Mouse (Mus musculus) gastrocnemius, postnatal 10 days (tissue): ENCODE measurements around the gene 9130023H24Rik. TPM values are rescaled to one million over a fixed set of nuclear protein-coding genes. Genes with fewer than 3 reads are reported as not detected.

Experiments
- DNase-seq: peaks from one replicate; pipeline ENCODE4 v3.0.0; 2021; ENCODE audit warnings: mixed read lengths
- total RNA-seq, 2 experiments: library from RNA; stranded (reverse); gene quantifications; 2 replicates each; pipeline ENCODE4 v1.2.3; 2021

9130023H24Rik gene
- total RNA-seq, 2 experiments from 2014 or later: 3.5 to 4.6 TPM

DNA sequence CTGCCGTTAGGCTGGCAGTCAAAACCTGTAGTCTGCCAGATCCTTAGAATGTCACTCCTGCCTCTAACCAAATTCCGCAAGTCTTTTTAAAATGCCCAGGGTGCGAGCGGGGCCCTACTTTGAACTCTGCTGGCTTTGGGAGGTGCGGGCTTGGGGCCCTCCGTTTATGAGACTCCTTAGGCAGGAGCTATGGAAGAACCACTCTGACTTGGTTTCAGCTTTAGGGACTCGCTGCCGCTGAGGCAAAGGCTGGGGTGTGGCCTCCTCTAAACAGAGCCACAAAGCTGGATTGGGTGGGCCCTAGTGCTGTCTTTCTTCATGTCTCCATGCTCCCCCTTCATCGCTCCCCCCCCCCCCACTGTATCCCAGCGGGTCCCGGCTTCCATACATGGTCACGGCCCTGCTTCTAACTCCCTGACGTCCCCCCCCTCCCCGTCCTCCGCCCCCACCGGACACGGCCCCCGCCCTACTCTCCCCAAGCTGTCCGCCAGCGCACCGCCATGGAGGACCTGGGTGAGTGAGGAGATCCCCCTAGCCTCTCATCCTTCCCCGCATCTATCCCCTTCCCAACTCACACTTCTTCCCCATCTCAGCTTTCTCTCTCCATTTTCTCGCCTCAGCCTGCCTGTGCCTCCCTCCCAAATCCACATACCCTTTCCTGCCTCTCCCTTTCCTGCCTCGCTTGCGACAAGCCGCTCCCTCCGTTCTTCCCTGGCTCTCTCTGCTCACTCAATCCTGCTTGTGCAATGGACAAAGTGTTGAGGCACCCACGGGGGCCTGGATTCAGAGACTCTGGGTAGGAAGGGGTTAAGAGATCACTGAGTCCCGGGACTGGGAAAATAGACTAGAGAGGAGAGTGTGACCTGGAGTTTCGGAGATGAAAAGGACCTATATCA is 8.9 kb upstream of the 9130023H24Rik start, which contains the start of gene Tgfb1i1:
Tgfb1i1 (plus strand) TSS at position 317 of the 896 bp plus-strand sequence.
- peak; percentile 62 for DNase-seq

DNA sequence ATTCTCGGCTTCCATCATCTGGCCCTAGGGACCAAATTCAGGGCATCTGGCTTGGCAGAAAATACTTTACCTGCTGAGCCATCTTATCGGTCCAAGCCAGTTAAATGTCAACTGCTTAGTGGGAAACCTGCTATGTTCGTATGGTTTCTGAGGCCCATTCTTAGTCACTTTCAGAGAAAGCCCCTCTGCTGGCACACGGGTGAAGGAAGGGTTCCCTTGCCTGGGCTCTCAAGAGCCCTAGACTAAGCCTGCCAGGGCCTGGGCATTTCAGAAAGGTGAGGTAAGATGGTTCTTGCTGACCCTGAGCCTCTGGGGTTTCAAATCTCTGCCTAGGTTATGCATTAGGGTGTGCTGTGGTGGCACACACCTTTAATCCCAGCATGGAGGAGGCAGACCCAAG is 7.7 kb upstream of the 9130023H24Rik start:
- DNase-seq: no peak

GRCm38 (mm10) chr7:128244410-128245025 is 6.7 kb upstream of the 9130023H24Rik start:
- no peak for DNase-seq

GRCm38 (mm10) chr7:128243921-128244320 is 6.1 kb upstream of the 9130023H24Rik start:
- no peak for DNase-seq

- DNase-seq: no peak
Measured at GRCm38 (mm10) chr7:128242331-128242730, 4.5 kb upstream of the 9130023H24Rik start.

DNA sequence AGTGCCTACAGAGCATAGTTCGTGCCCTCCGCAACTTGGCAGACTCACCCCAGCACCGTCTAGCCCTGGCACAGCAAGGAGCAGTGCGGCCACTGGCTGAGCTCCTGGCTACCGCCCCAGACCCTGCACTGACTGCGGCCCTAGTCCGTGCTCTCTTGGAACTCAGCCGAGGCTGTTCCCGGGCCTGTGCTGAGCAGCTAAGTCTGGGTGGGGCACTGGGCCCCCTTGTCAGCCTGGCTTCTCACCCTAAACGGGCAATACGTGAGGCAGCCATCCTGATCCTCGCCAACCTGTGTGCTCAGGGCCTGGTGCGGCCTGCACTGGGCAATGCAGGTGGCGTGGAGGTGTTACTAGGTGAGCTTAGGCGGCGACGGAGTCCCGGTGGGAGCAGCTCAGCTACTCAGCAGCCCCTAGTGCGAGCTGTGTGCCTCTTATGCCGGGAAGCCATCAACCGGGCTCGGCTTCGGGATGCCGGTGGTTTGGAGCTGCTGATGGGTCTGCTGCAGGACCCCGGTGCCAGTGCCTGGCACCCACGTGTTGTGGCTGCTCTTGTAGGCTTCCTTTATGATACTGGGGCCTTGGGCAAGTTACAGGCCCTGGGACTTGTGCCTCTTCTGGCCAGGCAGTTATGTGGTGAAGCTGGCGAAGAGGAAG is 2.4 kb upstream of the 9130023H24Rik start:
- DNase-seq: no peak

DNA sequence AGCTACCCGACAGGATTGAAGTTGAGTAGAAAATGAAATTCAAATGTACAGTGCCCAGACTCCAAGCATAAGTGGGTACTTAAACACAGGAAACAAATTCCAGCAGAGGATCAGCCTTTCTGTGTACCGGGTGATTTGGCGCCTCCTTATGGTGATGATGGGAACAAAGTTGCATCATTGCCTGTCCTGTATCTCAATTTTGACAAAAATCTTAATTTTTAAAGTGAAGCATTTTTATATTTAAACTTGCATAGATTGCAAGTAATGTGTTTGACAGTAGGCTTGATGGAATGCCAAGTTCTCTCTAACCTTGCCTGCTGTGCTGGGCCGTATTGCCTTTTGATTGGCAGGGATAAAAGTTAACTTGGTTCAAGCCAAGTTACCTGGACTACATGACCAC is 1.2 kb upstream of the 9130023H24Rik start:
- peak; percentile 26 for DNase-seq

DNA sequence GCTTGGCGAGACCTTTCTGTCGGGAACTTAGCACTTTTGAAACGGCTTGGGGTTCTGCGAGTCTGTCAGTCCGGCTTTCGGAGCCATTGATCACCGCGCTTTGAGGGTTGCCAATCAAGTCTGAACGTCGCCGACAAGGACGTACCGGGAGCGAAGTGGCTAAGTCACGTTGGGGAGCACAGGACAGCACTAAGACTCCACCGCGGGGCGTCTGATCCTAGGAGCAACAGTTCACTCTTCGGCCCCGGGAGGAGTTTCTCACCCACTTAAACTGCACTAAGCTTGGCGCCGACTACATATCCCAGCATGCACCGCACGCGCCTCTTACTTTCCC is 271 bp downstream of the 9130023H24Rik start:
- no peak for DNase-seq

GRCm38 (mm10) chr7:128236856-128237592 is 807 bp downstream of the 9130023H24Rik start, which contains the start of gene Armc5:
TSS of gene Armc5 (plus strand) at chr7:128237342.
- peak; percentile 90 for DNase-seq

DNA sequence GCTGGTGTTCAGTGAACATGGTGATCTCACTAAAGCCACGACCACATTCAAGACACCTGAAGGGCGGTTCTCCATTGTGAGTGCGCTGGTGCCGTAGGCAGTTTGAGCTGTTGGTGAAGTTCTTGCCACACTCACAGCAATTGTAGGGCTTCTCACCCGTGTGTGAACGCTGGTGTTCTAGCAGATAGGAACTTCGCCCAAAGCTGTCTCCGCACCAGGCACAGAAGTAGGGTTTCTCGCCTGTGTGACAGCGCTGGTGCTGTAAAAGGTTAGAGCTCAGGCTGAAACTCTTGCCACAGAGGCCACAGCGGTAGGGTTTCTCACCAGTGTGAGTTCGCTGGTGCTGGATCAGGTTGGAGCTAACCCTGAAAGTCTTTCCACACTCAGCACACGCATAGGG is 1.4 kb downstream of the 9130023H24Rik start:
- DNase-seq: no peak

DNA sequence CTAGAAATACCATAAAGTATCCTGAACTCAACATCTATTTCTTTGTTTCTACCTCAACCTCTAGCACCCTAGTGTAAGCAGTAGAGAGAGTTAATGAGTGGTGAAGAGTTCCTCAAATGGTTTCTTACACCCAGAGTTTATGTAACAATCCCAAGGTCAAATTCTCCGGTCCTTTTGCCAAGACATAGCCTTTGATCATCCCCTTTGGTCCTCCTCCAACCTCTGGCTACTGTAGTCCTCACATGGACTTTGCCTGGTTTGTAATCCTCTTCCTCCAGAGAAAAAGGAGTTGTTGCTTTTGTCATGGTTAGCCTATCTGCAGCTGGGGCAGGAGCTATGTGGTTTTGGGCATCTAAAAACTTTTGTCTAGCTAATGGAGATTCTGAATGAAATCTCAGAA is 2.4 kb downstream of the 9130023H24Rik start:
- DNase-seq: no peak

DNA sequence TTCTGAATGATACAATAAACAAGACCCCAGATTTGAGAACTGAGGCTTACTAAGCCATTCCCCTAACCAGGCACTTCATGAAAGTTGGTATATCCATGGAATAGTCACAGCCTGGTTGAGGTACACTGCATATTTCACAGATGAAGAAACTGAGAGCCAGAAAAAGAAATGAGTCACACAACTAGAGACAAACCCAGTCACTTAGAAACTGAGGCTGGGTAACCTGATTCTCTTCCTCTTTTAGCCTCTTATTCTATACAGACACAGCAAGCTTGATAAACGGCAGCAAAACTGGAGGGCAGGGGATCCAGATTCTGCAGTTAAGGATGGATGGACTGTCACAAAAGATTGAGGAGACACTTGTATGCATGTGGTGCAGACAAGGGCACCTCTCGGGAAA is 3.0 kb downstream of the 9130023H24Rik start:
- DNase-seq: no peak

DNA sequence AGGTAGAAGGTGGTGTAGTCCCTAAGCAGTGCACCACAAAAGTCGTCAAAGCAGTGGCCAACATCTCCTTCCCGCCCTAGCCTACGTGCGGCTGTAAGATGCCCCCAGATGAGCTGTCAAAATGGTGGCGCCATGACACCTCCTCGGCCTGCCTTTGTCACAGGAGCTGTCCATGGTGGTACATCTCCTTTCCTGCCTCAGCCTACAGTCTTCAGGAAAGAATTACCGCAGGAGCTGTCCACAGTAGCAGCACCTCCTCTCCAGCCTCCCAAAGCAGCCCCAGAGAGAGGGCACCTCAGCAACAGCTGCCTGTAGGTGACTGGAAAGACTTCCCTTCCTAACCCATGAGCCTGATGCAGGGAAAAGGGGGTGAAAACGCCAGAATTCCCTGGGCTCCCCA is 6.1 kb downstream of the 9130023H24Rik start:
- no peak for DNase-seq

DNA sequence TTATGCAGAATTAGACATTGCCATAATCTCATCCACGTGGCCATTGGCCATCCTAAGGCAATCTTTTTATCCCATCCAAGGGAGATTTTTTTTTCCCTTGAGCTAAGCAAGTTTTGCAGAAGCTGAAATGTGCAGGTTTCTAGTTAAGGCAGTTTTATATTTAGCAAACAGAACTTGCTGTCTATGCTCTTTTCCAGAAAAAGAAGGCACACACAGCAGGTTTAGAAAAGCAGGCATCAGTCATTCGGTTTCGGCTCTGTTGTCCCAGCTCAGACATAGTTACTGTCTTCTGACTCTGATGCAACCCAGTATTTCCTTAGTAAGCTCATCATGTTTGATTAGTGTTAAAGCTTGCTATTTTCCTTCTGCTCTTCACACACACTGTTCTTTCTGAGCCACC is 16.9 kb downstream of the 9130023H24Rik start:
- DNase-seq: no peak

DNA sequence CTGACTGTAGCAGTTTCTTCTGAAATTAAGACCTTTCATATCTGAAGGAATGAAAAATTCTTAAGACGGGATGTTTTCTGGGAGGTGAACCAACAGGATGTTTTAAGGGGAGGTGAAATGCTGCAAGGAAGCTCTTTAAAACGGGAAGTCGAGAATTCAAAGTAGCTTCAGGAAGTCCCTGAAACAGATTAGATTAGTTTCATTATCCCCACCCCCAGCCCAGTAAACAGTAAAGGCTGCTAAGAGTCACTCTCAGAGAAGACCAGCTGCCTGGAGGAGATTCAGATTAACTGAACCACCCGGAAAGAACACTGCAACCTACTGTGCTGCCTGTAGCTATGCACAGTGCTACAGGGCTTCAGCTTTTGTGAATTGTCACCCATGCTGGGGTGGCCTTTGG is 17.9 kb downstream of the 9130023H24Rik start:
- DNase-seq: no peak

- DNase-seq: no peak
Measured at GRCm38 (mm10) chr7:128209826-128210225, 28.0 kb downstream of the 9130023H24Rik start.

DNA sequence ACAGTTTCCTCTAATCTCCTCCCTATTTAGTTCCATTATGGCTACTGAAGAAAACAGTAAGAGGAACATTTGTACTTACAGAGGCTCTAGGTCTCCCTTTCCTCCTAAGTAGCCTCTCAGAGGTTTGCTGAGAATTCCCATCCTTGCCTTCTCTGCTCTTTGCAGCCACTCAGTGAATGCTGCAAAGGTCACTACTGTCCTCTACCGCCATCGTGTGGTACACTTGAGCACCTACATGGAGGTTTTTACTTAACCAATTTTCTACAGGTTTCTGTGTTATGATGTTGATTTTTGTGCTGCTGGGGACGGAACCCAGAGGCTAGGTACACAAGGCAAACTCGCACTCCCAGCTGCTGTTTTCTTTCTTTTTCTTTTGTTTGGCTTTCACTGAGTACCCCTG is 29.6 kb downstream of the 9130023H24Rik start:
- peak; percentile 58 for DNase-seq

DNA sequence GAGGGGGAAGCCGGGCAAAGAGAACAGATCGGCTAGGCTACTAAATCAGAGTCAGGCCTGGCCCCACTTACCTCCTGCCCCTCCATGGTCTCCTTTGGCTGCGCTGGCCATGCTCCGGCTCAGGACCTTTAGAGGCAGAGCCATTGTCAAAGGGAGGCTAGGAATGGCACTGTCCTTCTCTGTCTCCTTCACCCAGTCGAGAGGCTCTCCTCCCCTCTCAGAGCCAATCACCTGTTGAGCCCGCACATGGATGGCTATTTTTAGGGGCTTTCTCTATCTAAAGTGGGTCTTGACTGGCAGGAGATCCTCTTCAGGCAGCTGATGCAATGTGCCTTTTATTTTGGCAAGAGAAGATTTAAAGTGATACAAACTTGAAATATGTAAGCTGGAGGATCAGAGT is 31.7 kb downstream of the 9130023H24Rik start, which contains the start of gene Cox6a2:
Cox6a2 (minus strand) TSS at position 236 of the 400 bp plus-strand sequence.
- DNase-seq: peak; percentile 15

DNA sequence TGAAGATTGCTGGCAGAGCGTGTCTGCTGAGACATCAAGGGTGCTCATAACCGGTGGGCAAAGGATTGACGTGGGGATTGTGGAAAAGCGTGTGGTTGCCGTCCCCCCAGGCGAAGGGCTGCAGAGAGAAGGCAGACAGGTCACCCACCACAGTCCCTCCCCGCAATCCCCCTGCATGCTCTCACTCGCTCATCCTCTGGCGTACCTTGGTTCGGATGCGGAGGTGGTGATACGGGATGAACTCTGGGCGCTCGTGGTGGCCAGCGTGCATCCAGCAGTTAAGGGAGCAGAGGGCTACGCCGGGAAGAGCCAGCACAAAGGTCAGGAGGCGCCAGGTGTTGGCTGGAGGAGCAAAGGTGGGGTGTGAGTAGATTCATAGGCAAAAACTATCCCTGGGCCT is 32.1 kb downstream of the 9130023H24Rik start:
- DNase-seq: no peak

GRCm38 (mm10) chr7:128204179-128204578 is 33.7 kb downstream of the 9130023H24Rik start:
- no peak for DNase-seq

GRCm38 (mm10) chr7:128203071-128203470 is 34.8 kb downstream of the 9130023H24Rik start:
- no peak for DNase-seq

GRCm38 (mm10) chr7:128201607-128202006 is 36.2 kb downstream of the 9130023H24Rik start:
- no peak for DNase-seq
